Mouse (Mus musculus) kidney, postnatal 10 days (tissue): ENCODE measurements around the gene Prp2.
"Not testable (repeated sequence)": the region's sequence is repeated elsewhere in the genome, so short reads cannot be mapped to it uniquely, and the experiment has no call there.

Source experiments
- DNase-seq: peaks from one replicate; pipeline ENCODE4 v3.0.0; 2021; ENCODE audit warnings: mixed read lengths

Gene Prp2

DNA sequence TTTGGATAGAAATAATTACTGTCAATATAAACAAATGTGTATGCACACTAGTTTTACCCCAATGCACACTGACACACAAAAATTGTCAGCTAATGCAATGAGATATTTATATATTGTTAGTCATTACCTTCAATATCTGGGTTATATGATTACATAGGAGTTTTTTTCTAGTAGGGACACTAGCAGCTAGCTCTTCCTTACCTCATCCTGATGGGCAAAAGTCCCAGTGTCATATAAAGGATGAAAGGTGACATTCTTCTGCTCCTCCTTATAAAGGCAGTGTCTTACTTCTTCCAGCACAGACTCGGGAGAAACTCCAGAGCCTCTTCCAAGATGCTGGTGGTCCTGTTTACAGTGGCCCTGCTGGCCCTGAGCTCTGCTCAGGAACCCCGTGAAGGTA is at the start of gene Prp2:
Gene Prp2, plus strand, starts transcription at position 301 of the 400 bp plus-strand sequence.
- DNase-seq: not testable (repeated sequence)

DNA sequence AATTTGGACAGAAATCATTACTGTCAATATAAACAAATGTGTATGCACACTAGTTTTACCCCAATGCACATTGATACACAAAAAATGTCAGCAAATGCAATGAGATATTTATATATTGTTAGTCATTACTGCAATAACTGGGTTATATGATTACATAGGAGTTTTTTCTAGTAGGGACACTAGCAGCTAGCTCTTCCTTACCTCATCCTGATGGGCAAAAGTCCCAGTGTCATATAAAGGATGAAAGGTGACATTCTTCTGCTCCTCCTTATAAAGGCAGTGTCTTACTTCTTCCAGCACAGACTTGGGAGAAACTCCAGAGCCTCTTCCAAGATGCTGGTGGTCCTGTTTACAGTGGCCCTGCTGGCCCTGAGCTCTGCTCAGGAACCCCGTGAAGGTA is 26.2 kb upstream of the Prp2 start, which contains the start of gene Prh1:
Gene Prh1, plus strand, starts transcription at position 301 of the 400 bp plus-strand sequence.
- DNase-seq: not testable (repeated sequence)

DNA sequence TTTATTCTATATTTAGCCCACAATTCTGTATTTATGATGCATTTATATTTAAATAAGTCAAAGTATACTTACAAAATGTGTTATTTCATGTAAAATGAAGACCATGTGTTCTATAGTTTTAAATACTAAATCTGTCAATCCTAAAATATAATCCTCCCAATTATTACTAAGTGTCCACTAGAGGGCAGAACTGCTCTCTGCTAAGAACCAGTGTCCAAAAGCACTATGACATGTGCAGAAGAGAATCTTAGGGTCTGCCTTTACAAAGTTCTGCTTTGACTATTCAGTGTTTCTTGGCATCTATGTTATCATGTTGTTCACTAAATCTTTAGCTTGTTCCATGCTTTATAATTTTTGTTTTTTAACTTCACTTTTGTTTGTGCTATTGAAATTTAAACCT is 53.7 kb downstream of the Prp2 start:
- peak; percentile 6 for DNase-seq
